Mouse (Mus musculus) forebrain, embryonic 10.5 days (tissue): Measurements from ENCODE around the gene 4933402D24Rik. TPM values are rescaled to one million over a fixed set of nuclear protein-coding genes. Genes with fewer than 3 reads are reported as not detected.

ENCODE experiments used
- DNase-seq: peaks from one replicate; pipeline ENCODE4 v3.0.0-alpha.2; 2017; ENCODE audit warnings: low spot score; ENCODE audit errors: extremely low spot score
- H3K27ac ChIP-seq: fragments of 300-500 bp; sonication (generic); 2 replicates; pipeline ENCODE4 v1.5.1; 2016; ENCODE audit warnings: mild to moderate bottlenecking
- H3K27me3 ChIP-seq: fragments of 300-500 bp; sonication (generic); 2 replicates; pipeline ENCODE4 v1.6.1; 2016; ENCODE audit warnings: mild to moderate bottlenecking; ENCODE audit not compliant: poor library complexity, severe bottlenecking
- H3K36me3 ChIP-seq: fragments of 300-500 bp; sonication (generic); replicated peaks from 2 replicates; pipeline ENCODE4 v1.6.1; 2016; ENCODE audit warnings: mild to moderate bottlenecking, moderate library complexity
- H3K4me1 ChIP-seq: fragments of 300-500 bp; sonication (generic); 2 replicates; pipeline ENCODE4 v1.6.1; 2016
- H3K4me3 ChIP-seq: fragments of 300-500 bp; sonication (generic); 2 replicates; pipeline ENCODE4 v1.5.1; 2016; ENCODE audit warnings: mild to moderate bottlenecking, moderate library complexity
- H3K9me3 ChIP-seq: fragments of 300-500 bp; sonication (generic); 2 replicates; pipeline ENCODE4 v1.6.1; 2016; ENCODE audit warnings: mild to moderate bottlenecking, moderate library complexity
- WGBS: fragments of 180-500 bp; shearing (Covaris S2); methylation state at CpG from one replicate; pipeline ENCODE4 v1.1.7; 2016; 5-methylcytosine and 5-hydroxymethylcytosine counted together
- polyA plus RNA-seq: library from polyadenylated mRNA; unstranded; fragments of >200 nt; fragmentation: Nextera tagmentation; extraction: Ambion mirVana; gene quantifications from 2 replicates; pipeline ENCODE4 v1.2.1, GENCODE M21; 2016

Gene 4933402D24Rik
- polyA plus RNA-seq: 0.15 and 0.39 TPM in 2 replicates

GRCm38 (mm10) chr1:63769167-63769566 is at the start of gene 4933402D24Rik:
Gene 4933402D24Rik, minus strand, starts transcription at chr1:63769267.
- H3K27me3 ChIP-seq: no peaks in the 10 kb centered on the region
- peaks cover 34% of the 10 kb centered on the region for H3K4me1 ChIP-seq
- DNase-seq: no peak
- peak within 1 kb of the TSS; percentile 40; the same call in 1 of the 2 replicates for H3K27ac ChIP-seq
- no peaks in the 10 kb centered on the region for H3K36me3 ChIP-seq
- WGBS: 89% methylated on average over 5 of the region's 5 CpGs
- no peak within 1 kb of the TSS for H3K4me3 ChIP-seq
- no peaks in the 10 kb centered on the region for H3K9me3 ChIP-seq

GRCm38 (mm10) chr1:63808584-63808983 is 39.5 kb upstream of the 4933402D24Rik start:
- Histone ChIP-seq H3K36me3 (no peaks in the 10 kb centered on the region), H3K27ac (no peak overlapping the region), H3K9me3 (no peaks in the 10 kb centered on the region), H3K27me3 (no peaks in the 10 kb centered on the region), H3K4me3 (no peak overlapping the region), H3K4me1 (no peaks in the 10 kb centered on the region)
- DNase-seq: no peak
- WGBS: 90% methylated on average over 3 of the region's 3 CpGs

DNA sequence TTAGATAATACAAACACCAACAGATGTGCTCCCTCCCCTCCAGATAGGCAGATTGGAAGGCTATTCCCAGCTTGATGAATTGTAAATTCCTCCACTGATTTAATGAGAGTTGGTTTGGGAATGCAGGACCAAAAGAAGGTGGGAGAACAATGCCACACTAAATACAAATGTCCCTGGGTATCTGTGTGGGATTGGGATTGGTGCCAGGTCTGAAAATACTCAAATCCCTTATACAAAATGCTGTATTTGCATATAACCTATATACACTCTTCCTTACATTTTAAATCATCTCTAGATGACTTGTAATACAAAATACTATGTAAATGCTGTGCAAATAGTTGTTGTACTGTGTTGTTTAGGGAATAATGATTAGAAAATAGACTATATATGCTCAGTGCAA is 36.0 kb upstream of the 4933402D24Rik start:
- Histone ChIP-seq H3K27ac (no peak overlapping the region), H3K27me3 (no peaks in the 10 kb centered on the region), H3K36me3 (no peaks in the 10 kb centered on the region), H3K4me3 (no peak overlapping the region), H3K4me1 (no peaks in the 10 kb centered on the region), H3K9me3 (no peaks in the 10 kb centered on the region)
- DNase-seq: no peak

DNA sequence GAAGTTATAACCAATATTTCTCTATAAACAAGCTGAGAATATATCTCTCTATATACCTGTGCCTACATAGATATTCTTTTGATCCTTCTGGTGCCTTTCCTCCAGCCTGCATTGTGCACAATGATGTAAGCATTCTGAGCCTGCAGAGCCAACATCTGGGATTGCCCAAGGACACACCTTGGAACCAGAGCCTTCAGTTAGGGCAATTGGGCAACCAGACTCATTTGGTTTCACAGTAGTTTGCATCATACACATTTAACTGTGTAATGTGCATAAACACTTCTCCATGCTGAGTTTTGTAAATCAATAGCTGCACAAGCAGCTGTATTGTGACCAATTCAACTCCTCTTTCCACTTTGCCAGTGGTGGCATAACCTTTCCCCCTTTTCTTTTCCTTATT is 25.3 kb upstream of the 4933402D24Rik start:
- Histone ChIP-seq H3K27me3 (no peaks in the 10 kb centered on the region), H3K4me1 (no peaks in the 10 kb centered on the region), H3K27ac (no peak overlapping the region), H3K36me3 (no peaks in the 10 kb centered on the region), H3K4me3 (no peak overlapping the region), H3K9me3 (no peaks in the 10 kb centered on the region)
- no peak for DNase-seq

GRCm38 (mm10) chr1:63776902-63777630 is 8.0 kb upstream of the 4933402D24Rik start:
- Histone ChIP-seq H3K27ac (no peak overlapping the region), H3K4me1 (0 out of 2 replicates have a peak, but pooled peaks cover 5% of the 10 kb centered on the region), H3K27me3 (no peaks in the 10 kb centered on the region), H3K36me3 (no peaks in the 10 kb centered on the region), H3K4me3 (no peak overlapping the region), H3K9me3 (no peaks in the 10 kb centered on the region)
- 70% methylated on average over 4 of the region's 4 CpGs for WGBS
- DNase-seq: no peak

- no peak for DNase-seq
- H3K27me3 ChIP-seq: no peaks in the 10 kb centered on the region
- no peak overlapping the region for H3K4me3 ChIP-seq
- no peaks in the 10 kb centered on the region for H3K36me3 ChIP-seq
- H3K9me3 ChIP-seq: no peaks in the 10 kb centered on the region
- H3K4me1 ChIP-seq: 0 out of 2 replicates have a peak, but pooled peaks cover 5% of the 10 kb centered on the region
- H3K27ac ChIP-seq: no peak overlapping the region
- WGBS: 57% methylated on average over 1 of the region's 1 CpGs
Measured at GRCm38 (mm10) chr1:63776396-63776795, 7.3 kb upstream of the 4933402D24Rik start.

DNA sequence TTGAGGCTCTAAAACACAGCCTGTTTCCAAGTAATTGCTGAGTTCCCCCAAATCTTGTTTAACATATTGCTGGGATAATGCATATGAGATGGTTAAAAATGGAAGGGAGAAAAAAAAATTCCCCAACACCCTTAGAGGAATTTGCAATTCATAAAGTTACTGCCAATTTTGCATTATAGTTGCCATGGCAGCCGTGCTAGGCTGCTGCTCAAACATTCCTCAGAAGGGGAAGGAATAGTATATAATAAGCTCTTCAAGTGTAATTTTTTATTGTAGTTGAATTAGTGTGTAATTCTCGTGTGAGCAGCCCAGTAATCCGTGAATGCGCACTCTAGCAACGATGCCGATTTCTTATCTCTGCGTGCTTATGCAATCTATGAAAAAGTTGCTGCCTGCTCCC is 1.2 kb upstream of the 4933402D24Rik start:
- no peak overlapping the region for H3K4me3 ChIP-seq
- 92% methylated on average over 7 of the region's 7 CpGs for WGBS
- DNase-seq: no peak

DNA sequence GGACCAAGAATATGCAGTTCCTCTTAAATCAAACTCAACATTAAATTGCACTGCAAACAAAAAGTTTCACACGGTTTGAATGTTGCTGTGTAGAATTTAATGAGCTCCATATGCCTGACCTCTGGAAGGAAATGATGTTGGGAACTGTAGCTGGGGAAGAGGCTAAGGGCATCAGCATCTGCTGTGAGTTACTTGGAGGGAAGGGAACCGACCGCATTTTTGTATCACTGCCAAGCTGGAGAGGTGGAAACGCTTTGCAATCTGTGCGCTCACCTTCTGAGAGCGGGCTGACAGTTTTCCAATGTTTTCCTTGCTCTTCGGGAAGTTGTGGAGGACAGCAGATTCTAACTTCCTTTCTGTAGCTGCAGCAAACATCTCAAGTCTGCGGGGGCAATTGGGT is 955 bp downstream of the 4933402D24Rik start:
- 68% methylated on average over 8 of the region's 8 CpGs for WGBS

More for the DNA sequence above, 1.2 kb upstream of the 4933402D24Rik start:
- Histone ChIP-seq H3K27ac (no peak overlapping the region), H3K4me1 (peaks cover 28% of the 10 kb centered on the region), H3K27me3 (no peaks in the 10 kb centered on the region), H3K9me3 (no peaks in the 10 kb centered on the region), H3K36me3 (no peaks in the 10 kb centered on the region)

DNA sequence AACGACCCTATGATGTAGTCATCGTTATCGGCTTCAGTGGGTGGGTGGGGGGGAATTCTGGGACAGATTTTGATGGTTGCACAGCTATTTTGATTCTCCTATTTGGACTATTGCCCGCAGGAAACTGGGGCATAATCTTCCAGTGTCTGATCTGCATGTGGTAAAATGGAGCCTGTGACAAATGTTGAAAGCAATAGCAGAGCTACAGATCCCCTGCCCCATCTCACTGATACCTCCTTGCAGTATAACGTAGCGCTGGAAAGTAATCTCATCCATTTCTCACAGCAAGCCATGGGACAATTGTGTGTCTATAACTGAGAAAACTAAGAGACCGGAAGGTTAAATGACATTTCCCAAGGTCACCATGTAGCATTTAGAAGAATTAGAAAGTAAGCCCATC is 4.7 kb downstream of the 4933402D24Rik start:
- DNase-seq: no peak
- Histone ChIP-seq H3K27ac (peak overlapping the region; percentile 73), H3K9me3 (no peaks in the 10 kb centered on the region), H3K27me3 (no peaks in the 10 kb centered on the region), H3K4me1 (peaks cover 52% of the 10 kb centered on the region), H3K4me3 (no peak overlapping the region), H3K36me3 (no peaks in the 10 kb centered on the region)
- 86% methylated on average over 7 of the region's 7 CpGs for WGBS

More for the DNA sequence above, 955 bp downstream of the 4933402D24Rik start:
- Histone ChIP-seq H3K36me3 (no peaks in the 10 kb centered on the region), H3K27ac (no peak overlapping the region), H3K4me3 (no peak overlapping the region), H3K27me3 (no peaks in the 10 kb centered on the region), H3K4me1 (peaks cover 44% of the 10 kb centered on the region), H3K9me3 (no peaks in the 10 kb centered on the region)
- DNase-seq: peak; percentile 15

- Histone ChIP-seq H3K27me3 (no peaks in the 10 kb centered on the region), H3K9me3 (no peaks in the 10 kb centered on the region), H3K4me3 (no peak overlapping the region), H3K36me3 (no peaks in the 10 kb centered on the region), H3K27ac (peak overlapping the region; percentile 73), H3K4me1 (peaks cover 49% of the 10 kb centered on the region)
- peak; percentile 17 for DNase-seq
- 43% methylated on average over 7 of the region's 7 CpGs for WGBS
Measured at GRCm38 (mm10) chr1:63763881-63764386, 5.1 kb downstream of the 4933402D24Rik start.

DNA sequence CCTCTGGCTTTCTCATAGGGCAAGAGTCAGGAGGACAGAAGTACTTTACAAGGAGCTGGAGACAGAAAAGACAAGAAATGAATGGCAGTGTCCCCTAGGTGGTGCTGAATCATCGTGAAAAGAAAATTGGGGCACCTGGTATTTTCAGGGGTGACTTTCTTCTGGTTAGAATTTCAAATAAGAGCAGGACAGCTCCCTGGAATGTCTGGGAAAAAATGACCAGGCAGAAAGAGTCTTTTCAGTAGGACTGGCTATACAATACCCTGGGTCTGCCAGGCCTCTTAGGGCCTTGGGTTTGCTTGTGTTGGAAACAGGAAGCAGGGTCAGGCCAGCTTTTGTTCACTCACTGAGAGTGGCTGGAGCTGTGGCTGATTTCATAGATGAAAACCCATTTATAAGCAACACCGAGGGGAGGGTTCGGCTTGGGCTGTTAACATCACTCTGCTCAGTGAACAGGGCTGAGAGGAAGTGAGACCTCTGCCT is 5.8 kb downstream of the 4933402D24Rik start:
- DNase-seq: peak; percentile 47
- Histone ChIP-seq H3K36me3 (no peaks in the 10 kb centered on the region), H3K4me1 (peaks cover 42% of the 10 kb centered on the region), H3K27ac (peak overlapping the region; percentile 73), H3K9me3 (no peaks in the 10 kb centered on the region), H3K4me3 (no peak overlapping the region), H3K27me3 (no peaks in the 10 kb centered on the region)
- 25% methylated on average over 3 of the region's 3 CpGs for WGBS

GRCm38 (mm10) chr1:63756005-63756404 is 13.1 kb downstream of the 4933402D24Rik start:
- no peak overlapping the region for H3K27ac ChIP-seq
- H3K9me3 ChIP-seq: no peaks in the 10 kb centered on the region
- H3K4me3 ChIP-seq: no peak overlapping the region
- no peaks in the 10 kb centered on the region for H3K27me3 ChIP-seq
- H3K4me1 ChIP-seq: no peaks in the 10 kb centered on the region
- DNase-seq: no peak
- peaks cover 27% of the 10 kb centered on the region for H3K36me3 ChIP-seq
- 63% methylated on average over 2 of the region's 2 CpGs for WGBS

DNA sequence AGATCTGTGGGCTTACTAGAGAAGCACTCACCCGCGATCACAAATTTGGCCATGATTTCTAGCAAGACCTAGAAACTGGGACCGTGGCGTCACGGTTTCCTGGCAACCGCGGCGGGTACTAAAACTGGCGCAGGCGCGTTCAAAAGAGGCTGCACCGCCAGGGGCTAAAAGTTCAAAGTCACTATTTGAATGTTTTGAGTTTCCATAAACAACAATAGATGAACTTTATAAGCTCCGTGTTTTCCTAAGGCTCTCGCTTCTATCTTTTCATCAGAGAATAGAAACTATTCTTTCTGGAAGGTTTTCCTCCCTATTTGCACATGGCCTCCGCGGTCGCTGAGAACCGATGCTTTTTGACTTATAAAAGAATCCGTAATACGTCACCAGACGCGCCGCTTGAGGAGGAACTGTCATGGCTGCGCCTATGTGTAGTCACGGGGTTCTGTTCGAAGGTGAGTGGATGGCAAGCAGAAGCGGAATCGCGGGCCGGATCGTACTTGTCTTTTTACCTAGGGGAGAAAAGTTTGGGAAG is 38.8 kb downstream of the 4933402D24Rik start, which contains the start of the genes Mdh1b and Fastkd2:
Mdh1b (minus strand) TSS at position 79 of the 532 bp plus-strand sequence.
Fastkd2 (plus strand) TSS at position 375 of the 532 bp plus-strand sequence.
- peak within 1 kb of the TSS; percentile 70 for H3K4me3 ChIP-seq
- H3K27ac ChIP-seq: peak within 1 kb of the TSS; percentile 88
- peak; percentile 86 for DNase-seq
- WGBS: under 1% methylated on average over 31 of the region's 31 CpGs
- H3K9me3 ChIP-seq: no peaks in the 10 kb centered on the region
- no peaks in the 10 kb centered on the region; the same call in 1 of the 2 replicates for H3K36me3 ChIP-seq
- H3K4me1 ChIP-seq: peaks cover 24% of the 10 kb centered on the region
- H3K27me3 ChIP-seq: no peaks in the 10 kb centered on the region
